ENCODE assay signal across 8 mouse cellular contexts in genomic region chr10:127508239-127508638, GRCm38 (mm10). TPM values are rescaled to one million over a fixed set of nuclear protein-coding genes. Genes with fewer than 3 reads are reported as not detected.
DNase-seq lines count a peak whose midpoint lies in the region; ATAC-seq and TF ChIP-seq lines count a peak whose summit lies in the region.

No protein-coding gene starts in this region.

- H3K4me3 ChIP-seq in G1E (ENCODE audit: low read depth, low read length), result peak overlapping the region; percentile 24; the same call in 1 of the 2 replicates
- no peak overlapping the region for H3K4me3 ChIP-seq in forebrain, embryonic 16.5 days (replicated peaks; ENCODE audit: low read length)
- H3K4me3 ChIP-seq in hindbrain, embryonic 13.5 days, result no peak overlapping the region

- no peaks in the 10 kb centered on the region for H3K9me3 ChIP-seq in G1E (replicated peaks)
- H3K9me3 ChIP-seq in forebrain, embryonic 16.5 days (ENCODE audit: control insufficient read depth, low read length), result no peaks in the 10 kb centered on the region
- no peaks in the 10 kb centered on the region for H3K9me3 ChIP-seq in hindbrain, embryonic 13.5 days

- H3K9ac ChIP-seq in forebrain, embryonic 16.5 days (replicated peaks; ENCODE audit: low read depth, low read length), result no peak overlapping the region
- H3K9ac ChIP-seq in hindbrain, embryonic 13.5 days, result peak overlapping the region; percentile 24; the same call in 1 of the 2 replicates

- 0 out of 2 replicates have a peak overlapping the region, but pooled peaks have one; percentile 99 for H3K27ac ChIP-seq in forebrain, embryonic 16.5 days (ENCODE audit: low read length)
- peak overlapping the region; percentile 100 for H3K27ac ChIP-seq in hindbrain, embryonic 13.5 days

- peaks cover 51% of the 10 kb centered on the region for H3K4me1 ChIP-seq in G1E (ENCODE audit: insufficient read depth, low read depth, low read length)
- peaks cover 52% of the 10 kb centered on the region for H3K4me1 ChIP-seq in forebrain, embryonic 16.5 days (replicated peaks; ENCODE audit: control insufficient read depth, insufficient read depth, low read length)
- H3K4me1 ChIP-seq in hindbrain, embryonic 13.5 days (replicated peaks), result peaks cover 57% of the 10 kb centered on the region

- peak; percentile 41; the same call in 1 of the 2 replicates for TF ChIP-seq CTCF in G1E (IDR thresholded peaks at IDR 0.05; ENCODE audit: low read depth, low read length)

- H3K4me2 ChIP-seq in forebrain, embryonic 16.5 days (ENCODE audit: low read length), result peak overlapping the region; percentile 73
- peak overlapping the region; percentile 78 for H3K4me2 ChIP-seq in hindbrain, embryonic 13.5 days

- no peaks in the 10 kb centered on the region for H3K36me3 ChIP-seq in G1E (replicated peaks)
- no peaks in the 10 kb centered on the region for H3K36me3 ChIP-seq in forebrain, embryonic 16.5 days (ENCODE audit: control insufficient read depth, insufficient read depth)
- H3K36me3 ChIP-seq in hindbrain, embryonic 13.5 days, result peaks cover 24% of the 10 kb centered on the region

- DNase-seq in G1E (ENCODE audit: low spot score), result peak; percentile 77
- peak; percentile 71 for DNase-seq in c-Kit-positive CD71-positive TER-119-positive erythroid progenitor cells, embryonic 14.5 days (ENCODE audit: low spot score)
- peak; percentile 68 to 69 for DNase-seq in layer of hippocampus, postnatal 36 days
- DNase-seq in lung, postnatal 14 days, result peak; percentile 79
- peak; percentile 72 for DNase-seq in retina, postnatal 7 days (ENCODE audit: low read depth, low spot score)
- peak; percentile 64 to 77 for DNase-seq in urinary bladder, postnatal 4 days (ENCODE audit: low spot score in 2 of 2)

- peaks cover 74% of the 10 kb centered on the region for H3K27me3 ChIP-seq in G1E (ENCODE audit: insufficient read depth, low read length)
- H3K27me3 ChIP-seq in forebrain, embryonic 16.5 days (replicated peaks; ENCODE audit: control insufficient read depth, insufficient read depth, low read length), result no peaks in the 10 kb centered on the region
- peaks cover 22% of the 10 kb centered on the region for H3K27me3 ChIP-seq in hindbrain, embryonic 13.5 days

- WGBS in forebrain, embryonic 16.5 days, result 2% methylated on average over 15 of the region's 15 CpGs
- 3% methylated on average over 15 of the region's 15 CpGs for WGBS in hindbrain, embryonic 13.5 days

- ATAC-seq in G1E (ENCODE audit: extremely low read depth, insufficient number of reproducible peaks, low FRiP score, poor library complexity, severe bottlenecking), result no peak
- no peak for ATAC-seq in forebrain, embryonic 16.5 days
- ATAC-seq in hindbrain, embryonic 13.5 days (ENCODE audit: low FRiP score), result no peak

RNA-seq across cellular contexts. Expression of gene Ndufa4l2, which starts 6.5 kb away (rescaled TPM):
- total RNA-seq in G1E (2014; fragmentation: Nextera tagmentation) (976 and 1,076 TPM in 2 replicates), G1E (2017) (238 and 262 TPM in 2 replicates)
- 1,245 and 1,719 TPM in 2 replicates for polyA plus RNA-seq in G1E (2012)
- 17.6 and 21.3 TPM in 2 replicates for polyA plus RNA-seq in forebrain, embryonic 16.5 days (2015; fragmentation: Nextera tagmentation; extraction: Ambion mirVana)
- 13.4 and 15.5 TPM in 2 replicates for polyA plus RNA-seq in hindbrain, embryonic 13.5 days (2015; fragmentation: Nextera tagmentation; extraction: Ambion mirVana)
- total RNA-seq in layer of hippocampus, postnatal 36 days (2021), result 1 to 10 TPM; 3.5 to 4.8 TPM

RNA-seq across cellular contexts. Expression of gene Stac3, which starts 6.8 kb away (rescaled TPM):
- total RNA-seq in G1E (2014; fragmentation: Nextera tagmentation) (1.2 TPM in 1 of 2 replicates, not detected in the other), G1E (2017) (0.60 and 0.93 TPM in 2 replicates)
- 0.07 and 0.17 TPM in 2 replicates for polyA plus RNA-seq in G1E (2012)
- 0.98 and 1.8 TPM in 2 replicates for polyA plus RNA-seq in forebrain, embryonic 16.5 days (2015; fragmentation: Nextera tagmentation; extraction: Ambion mirVana)
- polyA plus RNA-seq in hindbrain, embryonic 13.5 days (2015; fragmentation: Nextera tagmentation; extraction: Ambion mirVana), result 2.5 TPM in 2 replicates
- total RNA-seq in layer of hippocampus, postnatal 36 days (2021), result 1 to 10 TPM; 3.0 to 3.7 TPM

RNA-seq across cellular contexts. Expression of gene Shmt2, which starts 14.0 kb away (rescaled TPM):
- total RNA-seq in G1E (2014; fragmentation: Nextera tagmentation), result 338 and 343 TPM in 2 replicates
- 238 and 271 TPM in 2 replicates for total RNA-seq in G1E (2017)
- 622 and 702 TPM in 2 replicates for polyA plus RNA-seq in G1E (2012)
- polyA plus RNA-seq in forebrain, embryonic 16.5 days (2015; fragmentation: Nextera tagmentation; extraction: Ambion mirVana), result 78.9 and 80.4 TPM in 2 replicates
- 52.7 and 57.5 TPM in 2 replicates for polyA plus RNA-seq in hindbrain, embryonic 13.5 days (2015; fragmentation: Nextera tagmentation; extraction: Ambion mirVana)
- total RNA-seq in layer of hippocampus, postnatal 36 days (2021), result 10 to 100 TPM; 27.4 to 29.9 TPM

RNA-seq across cellular contexts. Expression of gene Nxph4, which starts 26.1 kb away (rescaled TPM):
- total RNA-seq in G1E (2014; fragmentation: Nextera tagmentation), result not detected in 2 replicates
- total RNA-seq in G1E (2017), result 0.06 and 0.11 TPM in 2 replicates
- polyA plus RNA-seq in G1E (2012), result 0.22 and 0.40 TPM in 2 replicates
- polyA plus RNA-seq in forebrain, embryonic 16.5 days (2015; fragmentation: Nextera tagmentation; extraction: Ambion mirVana), result 32.5 and 36.0 TPM in 2 replicates
- polyA plus RNA-seq in hindbrain, embryonic 13.5 days (2015; fragmentation: Nextera tagmentation; extraction: Ambion mirVana), result 139 and 176 TPM in 2 replicates
- 1 to 10 TPM; 1.3 to 1.7 TPM for total RNA-seq in layer of hippocampus, postnatal 36 days (2021)

Comparison
In these comparisons a context has a peak if more than half of its experiments do, and no peak if none do; other contexts are left out.
1. RNA of gene Ndufa4l2, which starts 6.5 kb away (polyA plus RNA-seq): 1,245 to 1,719 TPM in G1E; 17.6 to 21.3 TPM in forebrain, embryonic 16.5 days and 13.4 to 15.5 TPM in hindbrain, embryonic 13.5 days; every median in the first group is over 10 times any median in the second.
2. Peak in every context shown above with its lines, with median percentiles within 50 percentile points of each other: DNase-seq.